Mouse (Mus musculus) frontal cortex, postnatal 14 days (tissue): ENCODE measurements around the gene Ern1.

Source experiments
- DNase-seq, 2 experiments: peaks; one replicate each; pipeline ENCODE4 v3.0.0; 2022; ENCODE audit warnings: low spot score in 2 of 2

The Ern1 gene

DNA sequence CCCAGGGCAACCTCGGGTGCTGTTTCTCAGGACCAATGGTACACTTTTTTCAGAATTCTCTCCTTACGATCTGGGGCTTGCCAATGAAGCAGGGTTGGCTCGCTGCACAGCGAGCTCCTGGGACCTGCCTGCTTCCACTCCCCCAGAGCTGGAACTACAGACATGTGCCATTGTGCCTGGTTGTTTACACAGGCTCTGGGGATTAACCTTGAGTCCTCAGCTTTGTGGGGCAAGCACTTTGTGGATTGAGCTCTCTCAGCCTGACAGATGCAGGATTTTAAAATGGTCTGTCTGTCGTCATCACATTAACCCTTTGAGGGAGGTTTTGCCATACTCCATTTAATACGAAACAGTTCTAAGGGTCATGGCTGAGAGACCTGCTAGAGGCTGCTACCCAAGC lies 142.7 kb downstream of the Ern1 start:
- DNase-seq = no peak
